Mouse (Mus musculus) testis, postnatal 10 days (tissue): Measurements from ENCODE around the gene Rsph9.
A peak's percentile ranks its signal among the peaks of the same experiment; 100 is the strongest.

Experiments
- DNase-seq: peaks from one replicate; pipeline ENCODE4 v3.0.0; 2021; ENCODE audit warnings: low spot score

Rsph9 gene

GRCm38 (mm10) chr17:46139872-46140271 lies 4.1 kb downstream of the Rsph9 start:
- DNase-seq, result no peak

DNA sequence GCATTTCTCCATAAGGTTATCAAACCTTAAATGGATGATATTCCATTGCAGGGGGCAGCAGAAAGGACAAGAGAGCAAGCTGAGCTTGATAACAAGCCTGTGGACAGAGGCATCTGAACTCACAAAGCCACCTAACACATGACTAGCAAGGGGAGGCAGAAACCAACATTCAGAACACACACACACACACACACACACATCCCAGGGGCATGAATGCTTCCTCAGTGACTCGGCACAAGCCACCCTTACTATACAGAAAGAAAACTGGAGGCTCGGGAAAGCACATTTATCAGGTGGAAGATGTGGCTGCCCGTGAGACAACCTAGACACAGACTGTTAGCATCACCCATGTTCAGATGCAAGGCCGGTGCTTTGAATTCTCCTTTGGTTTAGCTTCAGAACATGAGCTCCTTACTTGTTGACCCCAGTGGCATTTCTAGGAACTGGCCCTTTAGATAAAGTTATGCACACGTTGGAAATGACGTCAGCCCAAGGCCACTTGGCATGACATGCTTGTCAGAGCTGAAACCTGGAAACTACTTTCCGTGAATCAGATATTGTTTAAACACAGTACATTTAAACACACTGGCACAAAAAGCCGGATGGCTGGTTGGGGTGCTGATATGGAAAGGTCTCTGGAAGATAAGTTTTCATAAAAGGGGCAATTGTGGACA lies 5.3 kb downstream of the Rsph9 start:
- no peak for DNase-seq

- no peak for DNase-seq
Observed at GRCm38 (mm10) chr17:46132862-46133261, 11.2 kb downstream of the Rsph9 start.

- peak; percentile 89 for DNase-seq
Observed at GRCm38 (mm10) chr17:46132058-46132718, 11.8 kb downstream of the Rsph9 start.

GRCm38 (mm10) chr17:46129741-46130498 lies 14.1 kb downstream of the Rsph9 start:
- peak; percentile 69 for DNase-seq

- DNase-seq, result no peak
Observed at GRCm38 (mm10) chr17:46127814-46128493, 16.1 kb downstream of the Rsph9 start.

GRCm38 (mm10) chr17:46126608-46127007 lies 17.4 kb downstream of the Rsph9 start:
- DNase-seq, result no peak

- no peak for DNase-seq
Observed at GRCm38 (mm10) chr17:46123953-46124700, 19.9 kb downstream of the Rsph9 start.

DNA sequence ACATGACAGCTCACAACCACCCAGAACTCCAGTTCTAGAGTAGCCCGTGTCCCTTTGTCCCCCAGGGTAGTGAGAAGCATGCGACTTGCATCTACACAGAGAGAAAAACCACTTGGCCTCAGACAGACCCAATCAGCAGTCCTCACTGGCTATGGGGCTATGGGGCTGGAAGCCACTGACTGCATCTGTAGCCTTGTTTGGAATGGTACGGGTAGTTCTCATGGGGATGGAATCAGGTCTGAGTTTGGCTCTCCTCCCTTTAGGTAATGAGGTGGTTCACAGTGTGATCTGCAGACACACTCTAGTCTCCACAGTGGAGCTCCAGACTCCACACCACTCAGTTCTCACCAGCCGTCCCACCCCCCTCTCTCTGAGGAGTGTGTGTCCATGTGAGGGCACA lies 20.7 kb downstream of the Rsph9 start:
- no peak for DNase-seq

- DNase-seq, result no peak
Observed at GRCm38 (mm10) chr17:46122791-46123190, 21.2 kb downstream of the Rsph9 start.

GRCm38 (mm10) chr17:46119641-46120040 lies 24.4 kb downstream of the Rsph9 start:
- DNase-seq, result no peak

DNA sequence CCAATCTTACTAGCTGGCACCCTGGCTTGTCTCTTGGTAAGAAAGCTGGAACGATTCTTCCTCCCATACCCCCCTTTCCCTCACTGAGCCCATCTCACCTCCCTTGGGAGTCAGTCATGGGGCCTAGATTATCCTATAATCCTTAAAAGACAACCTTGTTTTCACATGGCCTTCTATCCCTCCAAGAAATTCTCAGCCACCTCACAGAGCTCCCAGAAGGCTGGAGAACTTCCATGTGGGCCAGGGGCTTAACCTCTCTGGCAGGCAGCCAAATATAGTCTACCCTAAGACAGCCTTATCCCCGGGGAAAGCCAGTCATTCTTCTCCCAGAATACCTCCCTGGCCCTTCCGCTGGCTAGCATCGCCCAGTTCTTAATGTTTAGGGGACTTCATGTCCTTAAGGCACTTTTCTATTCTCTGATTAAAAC lies 25.6 kb downstream of the Rsph9 start:
- DNase-seq, result no peak

- DNase-seq, result no peak
Observed at GRCm38 (mm10) chr17:46117623-46118422, 26.2 kb downstream of the Rsph9 start.

DNA sequence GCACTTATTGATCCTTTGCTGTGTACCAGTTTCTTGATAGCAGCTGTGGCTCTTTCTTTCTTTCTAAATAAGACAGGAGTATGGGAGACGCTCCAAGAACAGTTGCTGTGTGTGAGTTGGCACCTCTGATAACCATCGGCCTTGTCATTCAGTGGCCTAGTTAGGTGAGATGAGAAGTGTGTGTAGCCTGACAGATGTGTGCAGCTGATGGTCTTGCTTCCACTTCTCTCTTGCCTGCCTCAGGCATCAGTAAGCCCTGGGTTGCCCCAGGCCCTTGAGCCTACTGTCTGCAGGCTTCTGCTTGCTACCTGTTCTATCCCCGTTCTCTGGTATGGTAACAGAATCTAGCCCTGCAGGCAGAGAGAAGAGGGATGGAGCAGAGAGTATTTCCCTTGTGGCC lies 27.1 kb downstream of the Rsph9 start:
- DNase-seq, result no peak

GRCm38 (mm10) chr17:46116138-46116537 lies 27.9 kb downstream of the Rsph9 start:
- DNase-seq, result no peak

DNA sequence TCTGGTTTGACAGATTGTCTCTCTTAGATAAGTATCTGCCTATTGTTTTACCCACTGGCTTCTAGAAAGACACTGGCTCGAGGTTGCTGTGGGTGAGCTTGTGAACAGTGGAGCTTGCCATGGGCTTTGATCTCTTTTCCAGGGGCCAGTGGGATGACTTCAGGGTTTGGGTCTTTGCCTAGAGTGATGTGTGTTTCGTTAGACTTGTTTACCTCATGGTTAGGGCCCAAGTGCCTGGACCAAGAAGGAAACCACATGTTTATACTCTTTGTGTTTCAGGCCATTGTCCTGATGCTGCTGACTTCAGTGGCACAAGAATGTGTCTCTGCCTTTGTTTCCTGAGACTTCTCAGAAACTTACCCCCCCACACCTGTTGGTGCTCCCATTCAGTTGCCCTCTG lies 28.5 kb downstream of the Rsph9 start:
- DNase-seq, result no peak

GRCm38 (mm10) chr17:46110402-46111289 lies 33.4 kb downstream of the Rsph9 start, which contains the start of gene Mrps18a:
TSS of gene Mrps18a (plus strand) at chr17:46110986.
- peak; percentile 88 for DNase-seq

DNA sequence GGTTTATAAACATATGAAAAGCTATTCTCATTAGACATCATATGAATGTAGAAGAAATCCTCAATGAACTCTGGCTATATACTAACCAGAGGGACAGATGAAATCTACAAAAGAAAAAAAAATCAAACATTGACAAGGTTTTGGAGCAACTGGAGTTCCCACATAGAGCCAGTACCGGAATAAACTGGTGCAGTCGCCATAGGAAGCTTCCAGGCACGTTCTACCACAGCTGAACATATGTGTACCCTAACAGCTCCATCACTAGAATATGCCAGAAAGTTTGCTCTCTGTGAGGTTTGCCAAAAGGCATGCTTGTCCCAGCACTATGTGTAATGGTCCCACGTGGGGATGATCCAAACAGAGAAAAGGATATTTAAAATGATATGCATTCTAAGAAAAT lies 35.7 kb downstream of the Rsph9 start:
- DNase-seq, result no peak

- no peak for DNase-seq
Observed at GRCm38 (mm10) chr17:46104487-46104886, 39.5 kb downstream of the Rsph9 start.
